Mouse (Mus musculus): ENCODE data around the gene Atmin. TPM values are rescaled to one million over a fixed set of nuclear protein-coding genes. Genes with fewer than 3 reads are reported as not detected.

Gene Atmin
- polyA plus RNA-seq, 1 experiment: 35.2 TPM

DNA sequence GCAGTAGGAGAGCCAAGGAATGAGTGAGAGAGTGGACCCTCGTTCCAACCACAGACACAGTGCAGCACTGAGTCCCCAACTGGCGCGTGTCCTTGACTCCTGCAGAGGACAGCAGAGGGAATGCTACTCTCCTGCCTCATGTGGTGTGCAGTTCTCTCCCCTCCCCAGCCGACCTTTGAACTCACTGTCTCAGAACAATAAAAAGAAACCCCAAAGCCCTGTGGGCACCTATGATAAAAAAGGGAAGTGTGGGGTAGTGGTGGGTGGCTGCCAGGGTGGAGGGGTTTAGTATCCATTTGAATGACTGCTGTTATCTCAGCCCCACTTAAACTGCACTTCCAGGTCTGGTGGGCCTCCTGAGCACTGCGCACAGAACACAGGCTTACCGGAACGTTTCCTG lies 4.4 kb downstream of the Atmin start:
- no peak overlapping the region for H3K27ac ChIP-seq (ENCODE audit: control insufficient read depth, insufficient read depth, low read depth, low read length)
- no peaks in the 10 kb centered on the region for H3K27me3 ChIP-seq (ENCODE audit: control insufficient read depth, insufficient read depth, low read length)
- peaks cover 15% of the 10 kb centered on the region for H3K4me1 ChIP-seq (ENCODE audit: control insufficient read depth, insufficient read depth, low read length)
- no peak overlapping the region for H3K4me3 ChIP-seq (ENCODE audit: control insufficient read depth, low read depth, low read length)
- TF ChIP-seq POLR2A (IDR thresholded peaks at IDR 0.05; ENCODE audit: control insufficient read depth, low read depth, low read length): no peak
- TF ChIP-seq CTCF (IDR thresholded peaks at IDR 0.05; ENCODE audit: control insufficient read depth, insufficient read depth, insufficient replicate concordance, low read depth, low read length): no peak
- no peaks in the 10 kb centered on the region for H3K36me3 ChIP-seq (ENCODE audit: control insufficient read depth, insufficient read depth, low read length)

GRCm38 (mm10) chr8:116951369-116951768 lies 8.2 kb downstream of the Atmin start:
- TF ChIP-seq POLR2A (IDR thresholded peaks at IDR 0.05; ENCODE audit: control insufficient read depth, low read depth, low read length) (no peak), CTCF (IDR thresholded peaks at IDR 0.05; ENCODE audit: control insufficient read depth, insufficient read depth, insufficient replicate concordance, low read depth, low read length) (no peak)
- no peak overlapping the region for H3K27ac ChIP-seq (ENCODE audit: control insufficient read depth, insufficient read depth, low read depth, low read length)
- no peaks in the 10 kb centered on the region for H3K4me1 ChIP-seq (ENCODE audit: control insufficient read depth, insufficient read depth, low read length)
- H3K4me3 ChIP-seq (ENCODE audit: control insufficient read depth, low read depth, low read length): no peak overlapping the region
- H3K36me3 ChIP-seq (ENCODE audit: control insufficient read depth, insufficient read depth, low read length): no peaks in the 10 kb centered on the region; the same call in none of the 2 replicates
- H3K27me3 ChIP-seq (ENCODE audit: control insufficient read depth, insufficient read depth, low read length): no peaks in the 10 kb centered on the region

DNA sequence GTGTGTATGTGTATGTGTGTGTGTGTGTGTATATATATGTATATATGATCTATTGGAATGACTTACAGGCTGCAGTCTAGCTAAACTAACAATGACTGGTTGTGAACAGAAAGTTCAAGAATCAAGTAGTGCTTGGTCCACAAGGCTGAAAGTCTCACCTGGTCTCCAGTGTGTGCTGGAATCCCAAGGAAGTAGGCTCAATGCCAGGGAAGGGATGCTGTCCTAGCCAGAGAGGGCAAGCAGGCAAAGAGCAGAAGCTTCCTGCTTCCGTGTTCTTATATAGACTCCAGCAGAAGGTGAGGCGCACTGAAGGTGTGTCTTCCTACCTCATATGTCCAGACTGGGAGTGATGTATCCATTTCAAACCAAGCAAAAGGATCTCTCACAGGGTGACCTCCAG lies 8.6 kb downstream of the Atmin start:
- no peak overlapping the region for H3K4me3 ChIP-seq (ENCODE audit: control insufficient read depth, low read depth, low read length)
- no peak for TF ChIP-seq CTCF (IDR thresholded peaks at IDR 0.05; ENCODE audit: control insufficient read depth, insufficient read depth, insufficient replicate concordance, low read depth, low read length)
- TF ChIP-seq POLR2A (IDR thresholded peaks at IDR 0.05; ENCODE audit: control insufficient read depth, low read depth, low read length): no peak
- no peak overlapping the region for H3K27ac ChIP-seq (ENCODE audit: control insufficient read depth, insufficient read depth, low read depth, low read length)
- H3K4me1 ChIP-seq (ENCODE audit: control insufficient read depth, insufficient read depth, low read length): no peaks in the 10 kb centered on the region
- no peaks in the 10 kb centered on the region for H3K27me3 ChIP-seq (ENCODE audit: control insufficient read depth, insufficient read depth, low read length)
- no peaks in the 10 kb centered on the region; the same call in none of the 2 replicates for H3K36me3 ChIP-seq (ENCODE audit: control insufficient read depth, insufficient read depth, low read length)

DNA sequence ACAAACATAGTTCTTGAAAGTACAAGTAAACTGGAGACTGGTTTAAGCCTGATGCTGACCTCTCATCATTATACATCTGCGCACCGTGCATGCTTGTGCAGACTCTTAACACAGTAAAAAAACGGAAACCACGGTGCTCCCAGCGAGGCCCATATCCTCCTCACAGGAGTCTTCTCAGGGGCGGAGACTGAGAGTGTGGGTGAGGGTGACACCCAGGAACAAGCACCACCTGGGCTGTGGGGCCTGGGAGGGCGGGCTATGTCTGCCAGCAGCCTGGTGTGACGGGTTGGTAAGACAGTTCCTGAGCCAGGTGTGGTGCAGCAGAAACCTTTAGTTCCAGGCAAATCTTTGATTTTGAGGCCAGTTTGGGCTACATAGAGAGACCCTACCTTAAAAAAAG lies 9.2 kb downstream of the Atmin start:
- no peaks in the 10 kb centered on the region; the same call in none of the 2 replicates for H3K36me3 ChIP-seq (ENCODE audit: control insufficient read depth, insufficient read depth, low read length)
- H3K4me1 ChIP-seq (ENCODE audit: control insufficient read depth, insufficient read depth, low read length): no peaks in the 10 kb centered on the region
- H3K27ac ChIP-seq (ENCODE audit: control insufficient read depth, insufficient read depth, low read depth, low read length): no peak overlapping the region

DNA sequence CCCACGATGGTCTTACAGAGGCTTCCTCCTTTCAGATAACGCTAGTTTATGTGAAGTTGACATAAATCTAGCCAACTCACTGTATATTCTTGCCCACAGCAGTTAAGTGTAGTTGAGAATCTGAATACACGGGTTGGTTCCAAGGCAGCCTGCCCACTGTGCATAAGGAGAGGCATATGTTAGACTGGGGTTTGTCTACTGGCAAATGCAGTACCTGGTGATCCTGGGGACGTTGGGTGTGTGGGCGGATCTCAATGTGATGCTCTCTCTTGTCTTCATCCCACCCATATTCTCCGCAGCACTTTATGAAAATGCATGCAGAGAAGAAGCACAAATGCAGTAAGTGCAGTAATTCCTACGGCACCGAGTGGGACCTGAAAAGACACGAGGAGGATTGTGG lies 11.2 kb downstream of the Atmin start:
- Histone ChIP-seq H3K4me3 (ENCODE audit: control insufficient read depth, low read depth, low read length) (no peak overlapping the region), H3K27ac (ENCODE audit: control insufficient read depth, insufficient read depth, low read depth, low read length) (no peak overlapping the region), H3K36me3 (ENCODE audit: control insufficient read depth, insufficient read depth, low read length) (no peaks in the 10 kb centered on the region; the same call in none of the 2 replicates), H3K27me3 (ENCODE audit: control insufficient read depth, insufficient read depth, low read length) (no peaks in the 10 kb centered on the region), H3K4me1 (ENCODE audit: control insufficient read depth, insufficient read depth, low read length) (no peaks in the 10 kb centered on the region)
- TF ChIP-seq POLR2A (IDR thresholded peaks at IDR 0.05; ENCODE audit: control insufficient read depth, low read depth, low read length) (no peak), CTCF (IDR thresholded peaks at IDR 0.05; ENCODE audit: control insufficient read depth, insufficient read depth, insufficient replicate concordance, low read depth, low read length) (no peak)

More for the DNA sequence above, 9.2 kb downstream of the Atmin start:
- TF ChIP-seq CTCF (IDR thresholded peaks at IDR 0.05; ENCODE audit: control insufficient read depth, insufficient read depth, insufficient replicate concordance, low read depth, low read length) (no peak), POLR2A (IDR thresholded peaks at IDR 0.05; ENCODE audit: control insufficient read depth, low read depth, low read length) (no peak)
- H3K27me3 ChIP-seq (ENCODE audit: control insufficient read depth, insufficient read depth, low read length): no peaks in the 10 kb centered on the region
- no peak overlapping the region for H3K4me3 ChIP-seq (ENCODE audit: control insufficient read depth, low read depth, low read length)

GRCm38 (mm10) chr8:116969531-116969930 lies 26.3 kb downstream of the Atmin start:
- TF ChIP-seq CTCF (IDR thresholded peaks at IDR 0.05; ENCODE audit: control insufficient read depth, insufficient read depth, insufficient replicate concordance, low read depth, low read length): no peak
- TF ChIP-seq POLR2A (IDR thresholded peaks at IDR 0.05; ENCODE audit: control insufficient read depth, low read depth, low read length): no peak
- Histone ChIP-seq H3K27ac (ENCODE audit: control insufficient read depth, insufficient read depth, low read depth, low read length) (no peak overlapping the region), H3K4me3 (ENCODE audit: control insufficient read depth, low read depth, low read length) (no peak overlapping the region), H3K4me1 (ENCODE audit: control insufficient read depth, insufficient read depth, low read length) (no peaks in the 10 kb centered on the region), H3K27me3 (ENCODE audit: control insufficient read depth, insufficient read depth, low read length) (no peaks in the 10 kb centered on the region), H3K36me3 (ENCODE audit: control insufficient read depth, insufficient read depth, low read length) (no peaks in the 10 kb centered on the region)

GRCm38 (mm10) chr8:116975066-116975465 lies 31.9 kb downstream of the Atmin start:
- TF ChIP-seq CTCF (IDR thresholded peaks at IDR 0.05; ENCODE audit: control insufficient read depth, insufficient read depth, insufficient replicate concordance, low read depth, low read length): no peak
- no peak for TF ChIP-seq POLR2A (IDR thresholded peaks at IDR 0.05; ENCODE audit: control insufficient read depth, low read depth, low read length)
- no peak overlapping the region for H3K27ac ChIP-seq (ENCODE audit: control insufficient read depth, insufficient read depth, low read depth, low read length)

DNA sequence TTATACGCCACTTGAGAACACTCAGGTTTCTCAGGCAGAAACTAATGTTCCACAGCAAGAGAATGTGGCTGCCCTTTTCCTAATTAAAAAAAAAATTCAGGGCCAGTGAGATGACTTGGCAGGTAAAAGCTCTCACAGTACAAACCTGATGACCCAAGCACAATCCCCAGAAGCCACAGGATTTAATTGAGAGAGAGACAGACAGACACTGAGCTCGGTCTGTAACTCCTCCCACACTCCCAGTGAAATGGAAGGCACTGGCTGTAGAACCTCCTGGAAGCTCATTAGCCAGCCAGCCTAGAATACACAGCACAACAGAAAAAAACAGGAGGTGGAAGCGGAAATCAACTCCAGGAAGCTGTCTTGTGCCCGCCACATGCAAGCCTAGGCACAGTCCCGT lies 32.4 kb downstream of the Atmin start:
- Histone ChIP-seq H3K27me3 (ENCODE audit: control insufficient read depth, insufficient read depth, low read length) (no peaks in the 10 kb centered on the region), H3K27ac (ENCODE audit: control insufficient read depth, insufficient read depth, low read depth, low read length) (no peak overlapping the region), H3K4me1 (ENCODE audit: control insufficient read depth, insufficient read depth, low read length) (peaks cover 3% of the 10 kb centered on the region), H3K4me3 (ENCODE audit: control insufficient read depth, low read depth, low read length) (no peak overlapping the region), H3K36me3 (ENCODE audit: control insufficient read depth, insufficient read depth, low read length) (peaks cover 4% of the 10 kb centered on the region)
- TF ChIP-seq POLR2A (IDR thresholded peaks at IDR 0.05; ENCODE audit: control insufficient read depth, low read depth, low read length) (no peak), CTCF (IDR thresholded peaks at IDR 0.05; ENCODE audit: control insufficient read depth, insufficient read depth, insufficient replicate concordance, low read depth, low read length) (no peak)

More at GRCm38 (mm10) chr8:116975066-116975465, 31.9 kb downstream of the Atmin start:
- H3K36me3 ChIP-seq (ENCODE audit: control insufficient read depth, insufficient read depth, low read length): peaks cover 4% of the 10 kb centered on the region
- no peaks in the 10 kb centered on the region for H3K27me3 ChIP-seq (ENCODE audit: control insufficient read depth, insufficient read depth, low read length)
- H3K4me1 ChIP-seq (ENCODE audit: control insufficient read depth, insufficient read depth, low read length): peaks cover 2% of the 10 kb centered on the region
- no peak overlapping the region for H3K4me3 ChIP-seq (ENCODE audit: control insufficient read depth, low read depth, low read length)

Data from testis, adult 2 months (tissue).